30 mouse cellular contexts compared by ENCODE assay signal in the genomic region with DNA sequence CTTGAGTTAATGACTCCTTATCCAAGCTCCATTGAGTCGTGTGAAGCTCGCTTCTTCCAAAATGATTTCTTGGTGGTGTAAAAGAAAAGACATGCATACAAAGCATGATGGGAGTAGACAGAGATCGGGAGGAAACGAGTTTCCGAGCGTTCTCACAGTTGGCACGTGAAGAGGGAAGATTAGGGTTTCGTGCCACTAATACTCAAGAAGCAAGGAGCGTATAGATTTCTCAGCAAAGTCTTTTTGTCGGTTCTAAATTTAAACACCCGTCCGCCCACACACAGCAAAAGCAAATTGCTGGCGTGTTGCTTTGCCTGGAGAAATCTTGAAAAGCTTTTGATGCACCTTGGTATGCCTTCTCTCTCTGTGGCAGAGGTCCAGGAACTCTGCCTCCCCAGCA. TPM values are rescaled to one million over a fixed set of nuclear protein-coding genes. Genes with fewer than 3 reads are reported as not detected.
DNase-seq lines count a peak whose midpoint lies in the region; ATAC-seq lines count a peak whose summit lies in the region.
"Had no signal": no experiment of that assay in that cellular context is flagged by ENCODE, and none has a peak within 500 bp of the region (broad histone marks: within the 10 kb centered on the region; RNA-seq: fewer than 3 reads in every experiment).

No protein-coding gene starts in this region.

- DNase-seq in right cerebral cortex, adult 18-20 months = peak; percentile 57
- DNase-seq in right cerebral cortex, postnatal 4 days = no peak
- peak; percentile 55 to 65 for DNase-seq in left cerebral cortex, adult 9 months (ENCODE audit: low spot score in 2 of 2)
- peak; percentile 70 to 84 for DNase-seq in right cerebral cortex, postnatal 10 days (ENCODE audit: low spot score in 2 of 2)
- no peak for DNase-seq in thymus, postnatal 0 days (ENCODE audit: low spot score)
- DNase-seq: cerebellum, adult 9-11 months; heart, adult 11 months; kidney, adult 11 months; kidney, postnatal 10 days; layer of hippocampus, postnatal 36 days; thymus, postnatal 4 days had no signal

- no peak for ATAC-seq in megakaryocyte-erythroid progenitor cell, adult 5-6 weeks (replicated peaks; ENCODE audit: low FRiP score, low TSS enrichment, poor library complexity, severe bottlenecking)
- no peak for ATAC-seq in erythroid progenitor cell, adult 5-6 weeks (replicated peaks; ENCODE audit: low FRiP score, poor library complexity, severe bottlenecking)
- ATAC-seq: forebrain, embryonic 13.5 days; hindbrain, postnatal 0 days had no signal

RNA-seq across cellular contexts. Expression of gene Psmg3, which starts 2.7 kb away (rescaled TPM):
- polyA plus RNA-seq in thymus, postnatal 0 days (2015; fragmentation: Nextera tagmentation; extraction: Ambion mirVana) = 91.9 and 93.8 TPM in 2 replicates
- 95.3 and 101 TPM in 2 replicates for total RNA-seq in megakaryocyte-erythroid progenitor cell, adult 5-6 weeks (2014; fragmentation: Nextera tagmentation)
- 12.7 and 16.0 TPM in 2 replicates for total RNA-seq in megakaryocyte-erythroid progenitor cell, adult 5-6 weeks (2017)
- 3.2 and 25.2 TPM in 2 replicates for total RNA-seq in erythroid progenitor cell, adult 5-6 weeks (2015; ENCODE audit: low replicate concordance)
- total RNA-seq in erythroid progenitor cell, adult 5-6 weeks (2017; ENCODE audit: low replicate concordance) = 5.3 and 15.7 TPM in 2 replicates

RNA-seq across cellular contexts. Expression of gene Gm26938, which starts 3.2 kb away (rescaled TPM):
- polyA plus RNA-seq in thymus, postnatal 0 days (2015; fragmentation: Nextera tagmentation; extraction: Ambion mirVana) = not detected in 2 replicates
- total RNA-seq in megakaryocyte-erythroid progenitor cell, adult 5-6 weeks (2014; fragmentation: Nextera tagmentation) = not detected in 2 replicates
- not detected in 2 replicates for total RNA-seq in megakaryocyte-erythroid progenitor cell, adult 5-6 weeks (2017)
- total RNA-seq in erythroid progenitor cell, adult 5-6 weeks (2015; ENCODE audit: low replicate concordance) = not detected in 2 replicates
- not detected in 2 replicates for total RNA-seq in erythroid progenitor cell, adult 5-6 weeks (2017; ENCODE audit: low replicate concordance)
- total RNA-seq: adrenal gland, adult 18-20 months; adrenal gland, postnatal 4 days; CH12.LX; gastrocnemius, adult 8-10 months; hematopoietic stem cell, adult 5-6 weeks; hindbrain, postnatal 0 days; layer of hippocampus, adult 2 months; layer of hippocampus, postnatal 36 days; monocyte, adult 5-6 weeks had no signal
- polyA plus RNA-seq: cortical plate, adult 2 months; embryonic facial prominence, embryonic 11.5 days; forebrain, embryonic 13.5 days; heart, embryonic 15.5 days; hindbrain, postnatal 0 days; limb, embryonic 15.5 days; liver, embryonic 15.5 days; lung, embryonic 16.5 days; midbrain, embryonic 12.5 days; neural tube, embryonic 12.5 days had no signal

RNA-seq across cellular contexts. Expression of gene Tmem184a, which starts 9.7 kb away (rescaled TPM):
- 1.6 and 2.0 TPM in 2 replicates for polyA plus RNA-seq in thymus, postnatal 0 days (2015; fragmentation: Nextera tagmentation; extraction: Ambion mirVana)
- total RNA-seq in megakaryocyte-erythroid progenitor cell, adult 5-6 weeks (2014; fragmentation: Nextera tagmentation) = not detected in 2 replicates
- total RNA-seq in megakaryocyte-erythroid progenitor cell, adult 5-6 weeks (2017) = 2.0 TPM in 1 of 2 replicates, not detected in the other
- total RNA-seq in erythroid progenitor cell, adult 5-6 weeks (2015; ENCODE audit: low replicate concordance) = not detected in 2 replicates
- total RNA-seq in erythroid progenitor cell, adult 5-6 weeks (2017; ENCODE audit: low replicate concordance) = 0.13 TPM in 1 of 2 replicates, not detected in the other

RNA-seq across cellular contexts. Expression of gene Mafk, which starts 38.1 kb away (rescaled TPM):
- 39.4 and 40.8 TPM in 2 replicates for polyA plus RNA-seq in thymus, postnatal 0 days (2015; fragmentation: Nextera tagmentation; extraction: Ambion mirVana)
- total RNA-seq in megakaryocyte-erythroid progenitor cell, adult 5-6 weeks (2014; fragmentation: Nextera tagmentation) = 23.8 and 24.3 TPM in 2 replicates
- 40.1 and 49.3 TPM in 2 replicates for total RNA-seq in megakaryocyte-erythroid progenitor cell, adult 5-6 weeks (2017)
- 36.5 and 36.8 TPM in 2 replicates for total RNA-seq in erythroid progenitor cell, adult 5-6 weeks (2015; ENCODE audit: low replicate concordance)
- total RNA-seq in erythroid progenitor cell, adult 5-6 weeks (2017; ENCODE audit: low replicate concordance) = 45.3 and 55.7 TPM in 2 replicates

RNA-seq across cellular contexts. Expression of gene Ints1, which starts 53.9 kb away (rescaled TPM):
- polyA plus RNA-seq in thymus, postnatal 0 days (2015; fragmentation: Nextera tagmentation; extraction: Ambion mirVana) = 26.8 and 28.9 TPM in 2 replicates
- 106 and 117 TPM in 2 replicates for total RNA-seq in megakaryocyte-erythroid progenitor cell, adult 5-6 weeks (2014; fragmentation: Nextera tagmentation)
- total RNA-seq in megakaryocyte-erythroid progenitor cell, adult 5-6 weeks (2017) = 33.9 and 34.7 TPM in 2 replicates
- total RNA-seq in erythroid progenitor cell, adult 5-6 weeks (2015; ENCODE audit: low replicate concordance) = 46.5 and 59.1 TPM in 2 replicates
- 31.3 and 72.7 TPM in 2 replicates for total RNA-seq in erythroid progenitor cell, adult 5-6 weeks (2017; ENCODE audit: low replicate concordance)

Comparison
In these comparisons a context has a peak if more than half of its experiments do, and no peak if none do; other contexts are left out.
1. DNase-seq: peak in right cerebral cortex, adult 18-20 months (single experiment), left cerebral cortex, adult 9 months (2 of 2) and right cerebral cortex, postnatal 10 days (2 of 2); none in right cerebral cortex, postnatal 4 days (single experiment) and thymus, postnatal 0 days (single experiment).